Mouse (Mus musculus) intestine, postnatal 0 days (tissue): ENCODE measurements around the gene Cpsf2. TPM values are rescaled to one million over a fixed set of nuclear protein-coding genes. Genes with fewer than 3 reads are reported as not detected.

ENCODE experiments used
- ATAC-seq: fragments of 200-750 bp; cut with Nextera tagmentation; 2 replicates; pipeline ENCODE4 v1.8.0; 2017; ENCODE audit warnings: mild to moderate bottlenecking, moderate TSS enrichment, moderate library complexity
- H3K27ac ChIP-seq: fragments of 300-500 bp; sonication (generic); 2 replicates; pipeline ENCODE4 v1.5.1; 2014; ENCODE audit warnings: mild to moderate bottlenecking, low read depth, low read length, moderate library complexity
- H3K27me3 ChIP-seq: fragments of 300-500 bp; sonication (generic); replicated peaks from 2 replicates; pipeline ENCODE4 v1.6.1; 2014; ENCODE audit warnings: low read length, mixed read lengths; ENCODE audit not compliant: control insufficient read depth, insufficient read depth
- H3K36me3 ChIP-seq: fragments of 300-500 bp; sonication (generic); 2 replicates; pipeline ENCODE4 v1.6.1; 2014; ENCODE audit warnings: mild to moderate bottlenecking, moderate library complexity; ENCODE audit not compliant: control insufficient read depth, insufficient read depth
- H3K4me1 ChIP-seq: fragments of 300-500 bp; sonication (generic); replicated peaks from 2 replicates; pipeline ENCODE4 v1.6.1; 2014; ENCODE audit warnings: antibody characterized with exemption, low read length, mixed read lengths; ENCODE audit not compliant: control insufficient read depth, insufficient read depth
- H3K4me2 ChIP-seq: fragments of 300-500 bp; sonication (generic); replicated peaks from 2 replicates; pipeline ENCODE4 v1.6.1; 2014; ENCODE audit warnings: low read depth, mild to moderate bottlenecking, moderate library complexity
- H3K4me3 ChIP-seq: fragments of 300-500 bp; sonication (generic); 2 replicates; pipeline ENCODE4 v1.5.1; 2014; ENCODE audit warnings: low read depth, low read length
- H3K9ac ChIP-seq: fragments of 300-500 bp; sonication (generic); 2 replicates; pipeline ENCODE4 v1.6.1; 2014; ENCODE audit warnings: mild to moderate bottlenecking, low read depth, low read length
- H3K9me3 ChIP-seq: fragments of 300-500 bp; sonication (generic); 2 replicates; pipeline ENCODE4 v1.6.1; 2016; ENCODE audit warnings: mixed run types; ENCODE audit not compliant: control insufficient read depth
- CTCF ChIP-seq: sonication (generic); IDR thresholded peaks from 2 replicates; pipeline ENCODE4 v1.5.1; 2016; ENCODE audit warnings: low read depth, mild to moderate bottlenecking, control low read depth, antibody characterized with exemption, moderate library complexity
- WGBS: fragments of 180-500 bp; shearing (Covaris S2); extraction: QIAGEN DNeasy Blood & Tissue Kit; methylation state at CpG from one replicate; pipeline ENCODE4 v1.1.7; 2014; 5-methylcytosine and 5-hydroxymethylcytosine counted together
- polyA plus RNA-seq: library from polyadenylated mRNA; unstranded; fragments of >200 nt; fragmentation: Nextera tagmentation; extraction: Ambion mirVana; gene quantifications from 2 replicates; pipeline ENCODE4 v1.2.1, GENCODE M21; 2015

Cpsf2 gene
- polyA plus RNA-seq, 1 experiment from 2014 or later = 12.4 TPM

DNA sequence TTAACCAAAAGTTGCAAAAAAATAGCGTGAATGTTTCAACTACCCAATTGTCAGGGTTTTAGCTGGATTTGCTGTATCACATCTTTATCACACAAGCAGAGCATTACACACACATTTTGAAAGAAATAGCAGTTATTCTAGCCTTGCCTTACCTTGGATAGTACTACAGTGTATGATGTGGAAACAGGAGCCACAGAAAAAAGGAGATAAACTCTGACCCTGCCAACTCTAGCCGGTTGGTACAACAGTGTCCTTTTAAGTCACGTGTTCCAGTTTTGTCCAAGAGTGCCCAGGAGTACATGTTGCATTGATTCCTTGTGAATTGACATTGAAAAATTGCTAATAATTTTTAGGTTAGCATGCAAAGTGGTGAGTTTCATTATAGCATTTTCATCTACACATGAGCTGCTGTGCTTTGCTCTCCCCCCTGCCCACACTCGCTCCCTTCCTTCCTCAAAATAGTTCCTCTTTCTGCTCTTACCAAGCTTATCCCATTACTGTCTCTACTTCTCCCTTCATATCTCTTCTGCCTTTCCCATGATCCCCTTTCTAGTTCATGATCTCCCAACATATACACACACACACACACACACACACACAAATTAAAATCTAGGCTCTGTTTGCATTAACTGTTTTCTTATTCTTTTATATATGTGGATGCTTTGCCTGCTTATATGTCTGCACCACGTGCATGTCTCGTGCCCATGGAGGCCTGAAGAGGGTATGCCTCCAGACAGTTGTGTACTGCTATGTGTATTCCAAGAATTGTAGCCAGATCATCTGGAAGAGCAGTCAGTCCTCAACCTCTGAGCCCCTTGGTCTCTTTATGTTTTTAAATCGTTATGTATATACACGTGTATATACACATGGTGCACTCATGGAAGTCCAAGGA is 19.0 kb downstream of the Cpsf2 start:
- Histone ChIP-seq H3K27ac (no peak overlapping the region), H3K4me1 (no peaks in the 10 kb centered on the region), H3K36me3 (peaks cover 59% of the 10 kb centered on the region), H3K9me3 (no peaks in the 10 kb centered on the region), H3K4me2 (no peak overlapping the region), H3K27me3 (no peaks in the 10 kb centered on the region), H3K4me3 (no peak overlapping the region), H3K9ac (no peak overlapping the region)
- ATAC-seq = no peak
- no peak for TF ChIP-seq CTCF
- WGBS = 91% methylated on average over 8 of the region's 8 CpGs

DNA sequence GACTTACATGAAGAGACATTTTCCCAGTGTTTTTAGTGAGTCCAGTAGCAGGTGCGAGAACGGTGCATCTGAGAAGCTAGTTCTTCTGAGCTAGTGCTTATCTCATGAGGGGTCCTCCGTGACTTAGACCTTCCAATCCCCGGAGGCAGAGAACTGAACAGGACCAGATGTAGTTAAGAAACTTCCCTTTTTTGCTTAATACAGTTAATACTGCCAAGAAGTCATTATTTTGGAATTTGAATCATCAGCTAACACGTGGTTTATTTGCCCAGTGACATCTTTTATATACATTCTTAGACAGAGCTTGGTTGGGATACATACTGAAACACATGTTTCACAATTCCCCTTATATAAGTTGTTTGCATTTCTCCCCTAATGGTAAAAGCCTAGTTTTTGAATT is 23.1 kb downstream of the Cpsf2 start:
- Histone ChIP-seq H3K27ac (no peak overlapping the region), H3K4me1 (no peaks in the 10 kb centered on the region), H3K27me3 (no peaks in the 10 kb centered on the region), H3K9me3 (no peaks in the 10 kb centered on the region), H3K9ac (no peak overlapping the region), H3K36me3 (peaks cover 57% of the 10 kb centered on the region), H3K4me3 (no peak overlapping the region), H3K4me2 (no peak overlapping the region)
- TF ChIP-seq CTCF = no peak
- WGBS = 82% methylated on average over 5 of the region's 5 CpGs
- no peak for ATAC-seq

DNA sequence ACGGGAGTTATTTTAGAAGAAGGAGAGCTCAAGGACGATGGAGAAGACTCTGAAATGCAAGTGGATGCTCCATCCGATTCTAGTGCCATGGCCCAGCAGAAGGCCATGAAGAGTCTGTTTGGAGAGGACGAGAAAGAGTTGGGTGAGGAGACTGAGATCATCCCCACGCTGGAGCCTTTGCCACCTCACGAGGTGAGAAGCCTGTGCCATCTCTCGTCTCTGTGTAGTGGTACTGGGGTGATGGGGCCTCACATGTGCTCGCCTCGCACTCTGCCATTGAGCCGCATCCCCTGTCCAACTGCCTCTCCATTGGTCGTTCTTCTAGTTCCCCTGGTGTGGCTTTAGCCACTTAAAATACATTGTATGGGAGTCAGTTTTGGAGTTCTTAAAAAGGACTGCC is 25.0 kb downstream of the Cpsf2 start:
- H3K4me3 ChIP-seq = no peak overlapping the region
- H3K4me2 ChIP-seq = no peak overlapping the region
- no peaks in the 10 kb centered on the region for H3K9me3 ChIP-seq
- no peak overlapping the region for H3K9ac ChIP-seq
- peaks cover 67% of the 10 kb centered on the region for H3K36me3 ChIP-seq
- WGBS = 97% methylated on average over 11 of the region's 11 CpGs
- ATAC-seq = no peak
- no peaks in the 10 kb centered on the region for H3K4me1 ChIP-seq
- H3K27me3 ChIP-seq = no peaks in the 10 kb centered on the region
- no peak for TF ChIP-seq CTCF
- H3K27ac ChIP-seq = no peak overlapping the region

DNA sequence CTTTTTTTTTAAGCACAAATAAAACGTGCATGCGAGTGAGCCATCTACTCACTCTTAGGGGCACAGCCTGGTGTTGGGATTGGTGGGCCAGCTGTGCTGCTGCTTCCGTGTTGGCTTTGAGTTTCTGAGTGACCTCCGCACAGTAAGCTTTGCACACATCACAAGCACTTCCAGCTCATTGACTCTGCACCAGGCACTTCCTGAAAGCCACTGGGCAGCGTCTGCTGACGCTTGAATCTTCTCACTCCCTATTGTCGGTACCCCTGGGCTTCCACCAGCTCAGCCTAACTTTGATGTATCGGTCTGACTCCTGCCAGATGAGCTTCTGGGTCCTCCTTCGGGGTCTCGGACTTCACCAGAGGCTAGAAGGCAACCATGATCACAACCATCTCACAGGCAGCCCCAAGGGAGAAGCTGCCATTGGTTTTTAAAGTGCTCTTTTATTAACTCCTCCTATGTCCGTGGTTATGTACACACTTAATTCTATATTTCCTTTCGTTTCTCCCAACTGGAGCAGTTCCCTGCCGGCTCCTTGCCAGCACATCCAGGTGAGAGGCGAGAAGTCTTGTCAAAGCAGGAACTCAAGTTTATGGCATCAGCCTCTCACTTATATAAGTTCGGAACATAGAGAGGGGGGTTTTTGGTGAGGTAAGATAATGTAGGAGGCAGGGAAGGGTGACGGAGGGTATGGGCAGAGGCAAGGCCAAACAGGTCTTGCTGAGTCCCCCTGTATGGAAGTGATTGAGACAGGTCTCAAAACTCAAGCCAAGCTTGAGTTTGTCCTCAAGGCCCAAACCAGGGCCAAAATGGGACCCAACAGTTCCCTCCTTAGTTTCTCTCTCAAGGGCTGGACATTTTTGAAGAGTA is 32.6 kb downstream of the Cpsf2 start:
- H3K4me3 ChIP-seq = no peak overlapping the region
- TF ChIP-seq CTCF = no peak
- no peaks in the 10 kb centered on the region for H3K9me3 ChIP-seq
- H3K27ac ChIP-seq = no peak overlapping the region
- H3K4me2 ChIP-seq = no peak overlapping the region
- ATAC-seq = no peak
- no peak overlapping the region for H3K9ac ChIP-seq
- peaks cover 16% of the 10 kb centered on the region for H3K36me3 ChIP-seq
- H3K4me1 ChIP-seq = no peaks in the 10 kb centered on the region
- 86% methylated on average over 16 of the region's 16 CpGs for WGBS
- no peaks in the 10 kb centered on the region for H3K27me3 ChIP-seq

DNA sequence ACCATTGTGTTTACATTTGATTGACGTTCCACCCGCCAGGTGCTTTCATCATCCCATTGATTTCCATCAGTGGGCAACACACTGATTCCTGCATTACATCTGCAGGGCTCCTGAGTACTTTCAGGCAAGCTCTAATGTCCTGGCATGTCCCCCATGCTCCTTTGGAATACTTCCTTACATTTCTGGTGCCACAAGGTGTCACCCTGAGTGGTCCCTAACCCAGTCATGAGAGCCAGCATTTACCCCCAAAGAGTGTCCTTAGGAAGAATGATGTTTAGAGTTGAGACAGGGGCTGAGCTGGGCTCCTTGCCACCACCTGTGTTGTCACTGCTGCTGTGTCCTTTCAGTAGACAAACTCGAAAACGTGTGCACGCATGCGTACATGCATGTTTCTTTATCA is 33.8 kb downstream of the Cpsf2 start:
- Histone ChIP-seq H3K4me2 (no peak overlapping the region), H3K9ac (no peak overlapping the region), H3K27me3 (no peaks in the 10 kb centered on the region), H3K9me3 (no peaks in the 10 kb centered on the region), H3K27ac (no peak overlapping the region), H3K4me3 (no peak overlapping the region), H3K36me3 (peaks cover 7% of the 10 kb centered on the region; the same call in 1 of the 2 replicates), H3K4me1 (no peaks in the 10 kb centered on the region)
- 81% methylated on average over 6 of the region's 6 CpGs for WGBS
- no peak for ATAC-seq
- 0 out of 2 replicates have a peak, but pooled peaks have one; percentile 7 for TF ChIP-seq CTCF

DNA sequence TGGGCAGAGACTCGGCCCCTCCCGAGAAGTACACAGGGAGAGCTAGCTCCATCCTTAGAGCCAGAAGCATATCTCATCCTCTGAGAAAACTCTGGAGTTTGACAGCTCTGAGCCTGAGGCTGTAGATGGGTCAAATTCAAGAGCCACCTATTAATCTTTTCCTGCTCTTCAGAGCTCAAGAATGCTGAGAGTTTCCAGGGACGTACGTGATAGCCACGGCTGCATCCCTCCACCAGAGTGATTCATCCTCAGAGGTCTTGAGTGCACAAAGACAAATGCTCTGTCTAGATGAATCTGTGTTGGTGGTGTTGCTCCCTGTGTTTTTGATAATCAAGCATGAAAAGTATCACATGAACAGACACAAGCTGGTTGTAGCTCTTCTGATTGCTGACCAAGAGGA is 38.6 kb downstream of the Cpsf2 start:
- Histone ChIP-seq H3K9me3 (no peaks in the 10 kb centered on the region), H3K4me1 (no peaks in the 10 kb centered on the region), H3K36me3 (no peaks in the 10 kb centered on the region), H3K4me3 (no peak overlapping the region), H3K4me2 (no peak overlapping the region), H3K9ac (no peak overlapping the region), H3K27me3 (no peaks in the 10 kb centered on the region), H3K27ac (no peak overlapping the region)
- no peak for TF ChIP-seq CTCF
- ATAC-seq = no peak
- WGBS = 50% methylated on average over 5 of the region's 5 CpGs
